Mouse (Mus musculus): Measurements from ENCODE around the gene Rpp30.

DNA sequence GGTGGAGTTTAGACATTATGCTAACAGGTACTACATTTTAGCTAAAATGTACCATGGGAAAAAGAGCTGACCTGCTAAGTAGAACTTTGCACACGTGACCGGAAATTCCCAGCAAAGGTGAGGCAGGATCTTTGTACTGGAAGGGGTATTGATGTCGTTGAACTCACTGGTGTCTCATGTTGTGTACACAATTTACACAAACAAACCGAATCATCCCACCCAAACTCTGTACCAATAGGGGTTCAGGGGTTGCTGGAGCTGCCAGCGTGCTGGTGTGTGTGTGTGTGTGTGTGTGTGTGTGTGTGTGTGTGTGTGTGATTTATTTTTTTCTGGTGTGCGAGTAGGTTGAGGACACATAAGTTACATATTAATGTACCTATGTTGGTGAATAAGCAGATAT lies 49.5 kb downstream of the Rpp30 start:
- TF ChIP-seq CTCF (IDR thresholded peaks at IDR 0.05; ENCODE audit: insufficient read depth, low read depth, low read length) (no peak), POLR2A (IDR thresholded peaks at IDR 0.05; ENCODE audit: insufficient read depth, low read depth, low read length) (no peak)

Measured in olfactory bulb, adult 2 months (tissue).